Mouse (Mus musculus) limb, embryonic 14.5 days (tissue): ENCODE data around the gene Jtb. TPM values are rescaled to one million over a fixed set of nuclear protein-coding genes. Genes with fewer than 3 reads are reported as not detected.

Source experiments
- ATAC-seq: fragments of 200-750 bp; cut with Nextera tagmentation; 2 replicates; pipeline ENCODE4 v1.8.0; 2017; ENCODE audit warnings: low read depth, moderate number of reproducible peaks, moderate TSS enrichment; ENCODE audit not compliant: low FRiP score
- DNase-seq: peaks from one replicate; pipeline ENCODE4 v3.0.0-alpha.2; 2015; ENCODE audit warnings: low spot score
- H3K27ac ChIP-seq: fragments of 300-500 bp; sonication (generic); replicated peaks from 2 replicates; pipeline ENCODE4 v1.5.1; 2014; ENCODE audit warnings: low read depth, mild to moderate bottlenecking, low read length, moderate library complexity, mixed read lengths
- H3K27me3 ChIP-seq: fragments of 300-500 bp; sonication (generic); 2 replicates; pipeline ENCODE4 v1.6.1; 2014; ENCODE audit warnings: low read length, mixed read lengths; ENCODE audit not compliant: control insufficient read depth, insufficient read depth
- H3K36me3 ChIP-seq: fragments of 300-500 bp; sonication (generic); 2 replicates; pipeline ENCODE4 v1.6.1; 2014; ENCODE audit warnings: mild to moderate bottlenecking, low read length, moderate library complexity, mixed read lengths; ENCODE audit not compliant: control insufficient read depth, insufficient read depth
- H3K4me1 ChIP-seq: fragments of 300-500 bp; sonication (generic); 2 replicates; pipeline ENCODE4 v1.6.1; 2014; ENCODE audit warnings: antibody characterized with exemption, low read length, mixed read lengths; ENCODE audit not compliant: control insufficient read depth, insufficient read depth
- H3K4me2 ChIP-seq: fragments of 300-500 bp; sonication (generic); replicated peaks from 2 replicates; pipeline ENCODE4 v1.6.1; 2014; ENCODE audit warnings: low read depth, mild to moderate bottlenecking, low read length, moderate library complexity; ENCODE audit not compliant: severe bottlenecking
- H3K4me3 ChIP-seq: fragments of 300-500 bp; sonication (generic); replicated peaks from 2 replicates; pipeline ENCODE4 v1.5.1; 2014; ENCODE audit warnings: low read length
- H3K9ac ChIP-seq: fragments of 300-500 bp; sonication (generic); 2 replicates; pipeline ENCODE4 v1.6.1; 2014; ENCODE audit warnings: mild to moderate bottlenecking, low read depth, low read length, moderate library complexity; ENCODE audit not compliant: severe bottlenecking
- H3K9me3 ChIP-seq: fragments of 300-500 bp; sonication (generic); 2 replicates; pipeline ENCODE4 v1.6.1; 2016; ENCODE audit warnings: low read length; ENCODE audit not compliant: control insufficient read depth
- POLR2A ChIP-seq: fragments of 200-500 bp; IDR thresholded peaks from 2 replicates; pipeline ENCODE4 v1.8.0; 2012; ENCODE audit warnings: inconsistent platforms, mild to moderate bottlenecking, moderate library complexity, borderline replicate concordance; ENCODE audit not compliant: insufficient read depth, insufficient read length; ENCODE audit errors: extremely low read depth
- WGBS: fragments of 180-500 bp; shearing (Covaris S2); extraction: QIAGEN DNeasy Blood & Tissue Kit; methylation state at CpG from one replicate; pipeline ENCODE4 v1.1.7; 2014; 5-methylcytosine and 5-hydroxymethylcytosine counted together
- polyA plus RNA-seq, 2 experiments: library from polyadenylated mRNA; depleted of rRNA in 1 of 2; stranded (reverse) in 1 of 2; unstranded in 1 of 2; fragments of >200 nt; fragmentation: Nextera tagmentation in 1 of 2; extraction: Ambion mirVana in 1 of 2; gene quantifications; 2 replicates each; pipeline versions ENCODE4 v1.2.1 to v1.2.3; 2012 to 2014

The Jtb gene
- polyA plus RNA-seq, 2 experiments, result 74.2 to 130 TPM

GRCm38 (mm10) chr3:90213956-90214684, 17.3 kb upstream of the Jtb start:
- Histone ChIP-seq H3K4me2 (peak overlapping the region; percentile 72), H3K27me3 (no peaks in the 10 kb centered on the region), H3K9me3 (no peaks in the 10 kb centered on the region), H3K36me3 (peaks cover 35% of the 10 kb centered on the region), H3K4me1 (peaks cover 19% of the 10 kb centered on the region), H3K27ac (peak overlapping the region; percentile 88), H3K9ac (peak overlapping the region; percentile 92), H3K4me3 (peak overlapping the region; percentile 88)
- ATAC-seq (peak; percentile 24; the same call in 1 of the 2 replicates), DNase-seq (no peak)
- WGBS, result 15% methylated on average over 12 of the region's 12 CpGs
- TF ChIP-seq POLR2A, result no peak

DNA sequence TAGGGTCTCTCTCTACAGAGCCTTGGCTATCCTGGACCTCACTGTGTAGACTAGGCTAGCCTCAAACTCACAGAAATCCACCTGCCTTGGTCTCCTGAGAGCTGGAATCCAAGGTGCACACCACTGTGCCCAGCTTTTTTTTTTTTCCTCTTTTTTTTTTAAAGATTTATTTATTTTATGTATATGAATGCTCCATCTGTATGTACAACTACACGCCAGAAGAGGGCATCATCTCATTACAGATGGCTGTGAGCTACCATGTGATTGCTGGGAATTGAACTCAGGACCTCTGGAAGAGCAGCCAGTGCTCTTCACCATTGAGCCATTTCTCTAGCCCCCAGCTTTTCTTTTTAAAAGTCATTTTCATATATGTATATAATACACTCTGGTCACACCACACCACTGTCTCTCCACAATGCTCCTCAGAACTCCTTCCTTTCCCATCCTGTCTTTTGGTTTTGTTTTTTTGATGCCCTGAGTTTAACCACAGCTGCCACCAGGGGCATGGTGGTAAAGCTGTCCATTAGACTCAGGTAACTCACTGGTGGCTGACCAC, 15.5 kb upstream of the Jtb start:
- H3K36me3 ChIP-seq, result peaks cover 18% of the 10 kb centered on the region
- no peak overlapping the region for H3K9ac ChIP-seq
- peaks cover 19% of the 10 kb centered on the region for H3K4me1 ChIP-seq
- no peak overlapping the region for H3K4me3 ChIP-seq
- ATAC-seq, result no peak
- no peak for TF ChIP-seq POLR2A
- H3K9me3 ChIP-seq, result no peaks in the 10 kb centered on the region
- no peak overlapping the region for H3K27ac ChIP-seq
- H3K27me3 ChIP-seq, result no peaks in the 10 kb centered on the region
- H3K4me2 ChIP-seq, result no peak overlapping the region
- no peak for DNase-seq
- WGBS, result 65% methylated on average over 1 of the region's 1 CpGs

GRCm38 (mm10) chr3:90220088-90220487, 11.3 kb upstream of the Jtb start:
- peak; percentile 65; the same call in 1 of the 2 replicates for ATAC-seq
- WGBS, result 20% methylated on average over 6 of the region's 6 CpGs

DNA sequence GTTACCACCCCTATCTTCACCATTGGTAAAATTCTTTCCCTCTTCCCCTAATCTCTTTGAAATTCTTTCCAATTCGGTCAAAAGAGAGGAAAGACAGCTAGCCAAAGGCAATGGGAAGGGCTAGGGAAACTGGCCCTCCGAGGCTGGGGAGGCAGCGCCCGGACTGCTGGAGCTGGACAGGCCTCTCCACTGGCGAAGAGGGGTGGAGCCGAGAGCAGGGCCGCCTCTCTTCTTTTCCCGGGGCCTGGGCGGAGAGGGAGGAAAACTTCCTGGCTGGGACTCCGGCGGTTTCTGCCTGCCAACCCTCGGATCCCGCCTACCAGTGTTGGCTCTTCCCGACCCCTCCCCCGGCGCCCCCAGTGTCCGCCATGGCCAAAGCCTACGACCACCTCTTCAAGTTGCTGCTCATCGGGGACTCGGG, 10.9 kb upstream of the Jtb start:
- H3K9me3 ChIP-seq, result no peaks in the 10 kb centered on the region
- ATAC-seq (peak; percentile 88), DNase-seq (peak; percentile 82)
- peak overlapping the region; percentile 65 for H3K9ac ChIP-seq
- peak overlapping the region; percentile 76 for H3K27ac ChIP-seq
- H3K4me3 ChIP-seq, result peak overlapping the region; percentile 45
- 0 out of 2 replicates have a peak, but pooled peaks have one; percentile 62 for TF ChIP-seq POLR2A
- peaks cover 10% of the 10 kb centered on the region for H3K36me3 ChIP-seq
- under 1% methylated on average over 12 of the region's 20 CpGs for WGBS
- H3K4me2 ChIP-seq, result peak overlapping the region; percentile 66
- no peaks in the 10 kb centered on the region for H3K27me3 ChIP-seq
- H3K4me1 ChIP-seq, result peaks cover 11% of the 10 kb centered on the region

More at GRCm38 (mm10) chr3:90220088-90220487, 11.3 kb upstream of the Jtb start:
- Histone ChIP-seq H3K36me3 (peaks cover 10% of the 10 kb centered on the region), H3K4me1 (peaks cover 11% of the 10 kb centered on the region), H3K9me3 (no peaks in the 10 kb centered on the region), H3K4me2 (peak overlapping the region; percentile 66), H3K27me3 (no peaks in the 10 kb centered on the region), H3K4me3 (peak overlapping the region; percentile 45), H3K27ac (peak overlapping the region; percentile 76), H3K9ac (peak overlapping the region; percentile 65)
- DNase-seq, result peak; percentile 74
- TF ChIP-seq POLR2A, result no peak

DNA sequence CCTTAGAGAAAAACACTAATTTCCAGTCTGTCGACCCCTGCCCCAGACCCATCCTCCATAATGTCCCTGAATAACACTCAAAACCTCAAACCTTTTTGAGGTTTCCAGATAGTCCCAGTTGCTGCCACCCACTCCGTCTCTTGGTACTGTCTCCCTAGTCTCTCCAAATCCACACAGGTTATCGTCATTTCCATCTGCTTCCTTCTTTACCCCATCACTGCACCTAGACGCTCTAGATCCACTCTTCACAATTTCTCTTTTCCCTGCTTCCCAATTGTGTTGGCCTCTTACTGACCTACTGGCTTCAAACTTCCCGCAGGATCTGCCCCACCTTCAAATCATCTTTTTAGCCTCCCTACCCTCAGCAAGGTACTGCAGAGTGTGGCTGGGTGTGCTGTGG, 10.3 kb upstream of the Jtb start:
- H3K4me1 ChIP-seq, result peaks cover 11% of the 10 kb centered on the region
- peaks cover 10% of the 10 kb centered on the region for H3K36me3 ChIP-seq
- H3K9me3 ChIP-seq, result no peaks in the 10 kb centered on the region
- ATAC-seq (no peak), DNase-seq (no peak)
- TF ChIP-seq POLR2A, result no peak
- no peaks in the 10 kb centered on the region for H3K27me3 ChIP-seq
- WGBS, result 26% methylated on average over 5 of the region's 5 CpGs
- H3K4me3 ChIP-seq, result peak overlapping the region; percentile 45
- 0 out of 2 replicates have a peak overlapping the region, but pooled peaks have one; percentile 26 for H3K27ac ChIP-seq
- peak overlapping the region; percentile 65 for H3K9ac ChIP-seq
- peak overlapping the region; percentile 66 for H3K4me2 ChIP-seq
